Mouse (Mus musculus): Measurements from ENCODE around the gene Cdk19.

The Cdk19 gene

DNA sequence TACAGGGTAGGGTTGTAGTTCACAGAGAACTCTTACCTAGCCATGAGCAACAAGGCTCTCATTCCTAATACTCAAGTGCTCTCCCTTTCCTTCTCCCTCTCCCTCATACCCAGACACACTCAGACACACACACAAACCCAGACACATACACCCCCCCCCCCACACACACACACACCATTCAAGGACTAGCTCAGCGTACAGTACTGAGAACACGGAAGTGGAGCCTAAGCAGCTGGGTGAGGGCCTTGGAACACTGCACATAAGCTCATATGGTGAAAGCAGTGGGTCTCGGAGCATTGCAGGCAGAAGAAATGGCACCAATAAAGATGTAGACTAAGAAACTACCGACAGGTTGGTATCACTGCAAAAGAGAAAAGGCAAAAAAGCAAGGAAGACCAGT is 105.2 kb downstream of the Cdk19 start:
- no peak for DNase-seq

DNA sequence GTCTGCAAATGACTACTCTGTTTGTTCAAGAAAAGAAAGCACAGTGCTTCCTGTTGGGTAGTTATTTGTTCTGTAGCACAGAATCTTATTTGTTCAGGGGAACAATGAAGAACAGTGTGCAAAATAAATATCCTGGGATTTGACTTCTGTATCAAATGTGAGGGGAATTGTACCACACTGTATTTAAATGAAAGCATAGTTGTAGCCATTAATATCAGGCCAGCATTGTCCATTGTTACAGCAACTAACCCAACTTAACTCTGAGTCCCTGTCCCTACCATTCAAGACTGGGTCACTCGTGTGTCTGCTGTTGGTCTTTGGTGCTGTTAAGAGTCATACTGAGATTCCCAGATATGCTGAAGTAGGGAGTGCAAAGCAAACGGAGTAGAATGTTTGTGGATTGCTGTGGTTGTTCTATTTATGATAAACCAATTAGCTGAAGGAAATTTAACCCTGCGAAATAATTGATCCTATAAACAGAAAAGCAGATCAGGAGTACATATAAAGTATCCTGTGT is 106.8 kb downstream of the Cdk19 start:
- DNase-seq, result no peak

DNA sequence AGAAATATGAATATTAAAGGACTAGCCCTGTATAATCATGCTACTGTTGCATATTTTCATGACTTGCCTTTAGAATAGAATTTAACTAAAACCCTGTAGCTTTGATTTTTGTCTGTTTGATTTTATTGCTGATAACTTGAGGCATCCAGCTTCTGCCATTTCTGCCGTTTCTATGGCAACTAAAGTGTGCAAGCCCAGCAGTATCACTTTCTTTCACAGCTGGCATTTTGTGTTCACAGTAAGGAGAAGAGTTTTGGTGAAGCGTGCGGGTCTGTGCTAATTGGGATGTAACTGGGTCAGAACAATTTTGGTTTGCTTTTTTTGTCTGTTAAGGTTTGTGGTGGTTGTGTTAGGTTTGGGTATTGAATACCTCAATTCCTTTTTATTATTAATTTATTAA is 107.3 kb downstream of the Cdk19 start:
- no peak for DNase-seq

DNA sequence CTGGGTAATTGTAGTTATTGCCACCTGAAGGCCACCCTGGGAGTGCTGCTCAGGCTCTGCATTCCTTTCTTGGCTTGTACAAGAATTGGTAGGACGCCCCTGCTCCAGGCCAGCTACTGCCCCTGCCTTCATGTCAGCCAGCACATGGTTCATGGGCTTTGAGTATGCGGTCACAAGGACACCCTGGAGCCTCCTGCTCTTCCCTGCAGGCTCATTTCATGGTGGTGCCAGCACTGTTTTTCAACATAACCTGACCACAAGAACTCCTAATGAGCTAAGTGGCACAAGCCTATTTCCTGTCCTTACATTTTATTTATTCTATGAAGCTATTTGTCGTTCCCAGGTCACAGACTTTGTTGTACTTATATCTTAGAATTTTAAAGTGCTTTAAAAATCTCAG is 107.9 kb downstream of the Cdk19 start:
- DNase-seq, result no peak

DNA sequence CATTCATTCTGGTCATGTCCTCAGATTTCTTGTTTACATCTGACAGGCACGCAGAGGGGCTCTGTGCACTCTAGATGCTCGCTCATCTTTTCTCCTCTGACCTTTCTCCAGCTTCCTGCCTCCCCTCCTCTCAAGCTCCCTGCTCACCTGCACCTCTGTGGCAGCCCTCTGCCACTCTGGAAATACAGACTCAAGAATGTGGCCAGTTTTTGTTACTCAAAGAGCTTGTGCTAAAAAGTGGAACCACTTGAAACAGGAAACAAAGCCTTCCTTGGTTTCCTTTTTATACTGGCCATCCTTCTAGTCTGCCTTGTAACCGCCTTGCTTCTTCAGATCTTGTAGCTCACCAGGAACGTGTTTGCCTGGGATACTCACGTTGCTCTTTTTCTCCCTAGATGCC is 108.6 kb downstream of the Cdk19 start:
- DNase-seq, result peak in 1 of 2 experiments; percentile 14

DNA sequence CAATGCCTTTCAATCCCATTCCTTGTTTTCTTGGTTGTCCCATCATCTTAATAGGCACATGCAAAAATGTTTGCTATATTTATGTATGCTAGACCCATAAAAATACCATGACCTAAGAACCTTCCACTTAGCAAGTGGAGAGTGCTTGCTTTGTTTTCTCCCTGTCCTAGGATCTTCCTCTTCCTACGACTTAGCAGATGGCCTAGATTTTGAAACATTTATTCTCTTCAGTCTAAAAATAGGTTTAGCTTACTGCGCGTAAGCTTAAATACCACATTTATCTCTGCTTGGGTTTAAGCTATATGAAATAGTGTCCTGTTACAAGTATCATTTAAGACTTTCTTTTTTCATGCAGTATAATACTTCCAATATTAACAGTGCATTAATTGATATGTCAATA is 109.1 kb downstream of the Cdk19 start:
- no peak for DNase-seq

DNA sequence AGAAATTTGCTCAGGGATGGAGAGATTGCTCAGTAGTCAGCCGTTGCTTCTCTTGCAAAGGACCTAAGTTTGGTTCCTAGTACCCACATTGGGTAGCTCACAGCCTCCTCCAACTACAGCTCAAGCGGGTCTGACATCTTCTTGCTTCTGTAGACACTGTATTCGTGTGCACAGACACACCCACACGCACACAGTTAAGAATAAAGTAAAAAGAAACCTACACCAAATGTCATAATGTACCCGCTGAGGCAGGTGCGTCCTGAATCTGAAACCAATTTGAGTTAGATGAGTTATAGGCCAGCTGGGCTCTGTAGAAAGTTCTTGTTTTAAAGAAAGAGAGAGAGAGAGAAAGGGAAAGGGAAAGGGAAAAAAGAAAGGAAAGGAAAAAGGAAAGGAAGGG is 110.2 kb downstream of the Cdk19 start:
- DNase-seq, result no peak

DNA sequence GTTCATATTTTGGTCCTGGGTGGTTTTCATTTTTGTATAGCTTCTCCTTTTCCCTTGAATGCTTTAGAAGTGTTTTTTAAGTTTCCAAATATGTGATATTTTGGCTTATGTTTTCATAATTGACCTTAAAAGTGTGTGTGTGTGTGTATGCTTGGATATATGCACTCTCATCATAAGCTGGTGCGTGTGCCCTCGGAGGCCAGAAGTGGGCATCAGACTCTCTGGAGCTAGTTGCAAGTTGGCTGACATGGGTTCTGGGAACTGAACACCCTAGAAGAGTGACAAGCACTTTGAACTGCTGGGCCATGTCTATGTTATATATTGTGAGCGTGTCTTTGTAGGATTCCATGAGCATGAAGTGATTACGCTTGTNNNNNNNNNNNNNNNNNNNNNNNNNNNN is 110.8 kb downstream of the Cdk19 start:
- no peak for DNase-seq

DNA sequence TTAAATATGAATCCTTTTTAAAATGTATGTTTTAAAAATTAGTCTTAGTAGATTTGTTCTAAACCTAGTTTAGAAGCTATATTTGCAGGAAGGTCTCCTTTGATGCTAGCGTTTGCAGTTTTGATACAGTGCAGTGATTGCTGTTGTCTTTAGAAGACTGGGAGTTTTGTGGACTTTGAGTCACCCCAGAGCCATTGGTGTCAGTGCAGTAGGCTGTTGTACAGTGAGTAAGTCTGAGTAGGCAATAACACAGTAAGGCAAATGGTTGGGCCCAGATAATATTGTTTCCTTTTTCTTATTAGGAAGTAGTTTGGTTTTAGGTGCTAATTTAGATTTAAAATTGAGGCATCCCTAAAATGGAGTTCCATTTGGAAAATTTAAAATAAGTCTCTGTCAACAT is 117.8 kb downstream of the Cdk19 start:
- no peak for DNase-seq

DNA sequence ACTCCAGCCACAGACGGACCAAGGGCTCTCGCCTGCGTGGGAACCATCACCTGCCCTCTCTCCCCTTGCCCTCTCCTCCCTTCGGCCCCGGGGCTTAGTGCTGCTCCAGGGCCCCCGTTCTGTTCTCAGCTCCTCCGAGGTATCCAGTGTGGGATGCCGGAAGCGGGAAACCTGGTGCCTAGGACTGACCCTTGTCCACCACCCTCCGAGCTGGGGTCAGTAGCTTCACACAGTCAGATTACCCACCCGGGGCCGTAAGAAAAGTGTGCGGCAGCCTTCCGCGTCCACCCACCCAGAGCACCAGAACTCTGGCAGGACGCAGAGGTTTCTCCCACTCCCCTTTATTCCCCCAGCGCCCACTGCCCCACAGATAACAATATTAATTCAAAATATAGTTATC is 119.8 kb downstream of the Cdk19 start:
- DNase-seq, result no peak

DNA sequence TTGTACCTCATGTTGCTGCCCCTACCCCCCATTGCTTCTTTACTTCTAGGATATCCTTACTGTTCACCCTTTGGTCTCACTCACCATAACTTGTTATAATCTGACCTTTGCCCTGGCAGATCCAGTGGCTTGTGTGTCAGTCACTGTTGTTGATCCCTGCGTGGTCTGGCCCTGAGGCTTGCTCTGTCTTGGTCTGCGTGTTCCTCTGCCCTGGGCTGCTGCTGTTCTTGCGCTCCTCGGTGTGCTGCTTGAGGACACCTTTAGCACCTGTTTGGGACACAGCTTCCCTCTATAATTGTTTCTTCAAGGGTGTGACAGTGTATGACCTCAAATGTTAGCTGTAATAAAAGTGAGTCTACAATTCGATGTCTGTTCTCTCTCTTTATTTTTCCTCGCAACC is 122.0 kb downstream of the Cdk19 start:
- no peak for DNase-seq

DNA sequence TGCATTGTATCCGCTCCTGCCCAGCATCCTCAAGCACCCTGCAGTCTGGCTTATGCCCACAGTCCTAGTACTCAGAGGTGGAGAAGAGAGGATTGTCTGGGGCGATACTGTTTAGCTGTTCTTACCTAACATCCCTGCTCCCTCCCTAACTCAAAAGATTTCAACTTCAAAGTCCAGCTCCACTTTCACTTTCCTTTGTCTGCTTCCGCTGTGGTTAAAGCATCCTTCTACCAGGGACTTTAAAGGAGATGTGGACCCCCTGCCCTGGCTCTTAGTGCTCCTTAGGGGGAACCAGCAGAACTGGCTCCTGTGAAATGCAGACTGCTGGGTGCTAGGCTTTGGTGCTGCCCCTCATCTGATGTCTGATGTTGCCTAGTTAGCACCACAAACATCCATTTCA is 122.9 kb downstream of the Cdk19 start:
- peak; percentile 31 to 42 for DNase-seq

DNA sequence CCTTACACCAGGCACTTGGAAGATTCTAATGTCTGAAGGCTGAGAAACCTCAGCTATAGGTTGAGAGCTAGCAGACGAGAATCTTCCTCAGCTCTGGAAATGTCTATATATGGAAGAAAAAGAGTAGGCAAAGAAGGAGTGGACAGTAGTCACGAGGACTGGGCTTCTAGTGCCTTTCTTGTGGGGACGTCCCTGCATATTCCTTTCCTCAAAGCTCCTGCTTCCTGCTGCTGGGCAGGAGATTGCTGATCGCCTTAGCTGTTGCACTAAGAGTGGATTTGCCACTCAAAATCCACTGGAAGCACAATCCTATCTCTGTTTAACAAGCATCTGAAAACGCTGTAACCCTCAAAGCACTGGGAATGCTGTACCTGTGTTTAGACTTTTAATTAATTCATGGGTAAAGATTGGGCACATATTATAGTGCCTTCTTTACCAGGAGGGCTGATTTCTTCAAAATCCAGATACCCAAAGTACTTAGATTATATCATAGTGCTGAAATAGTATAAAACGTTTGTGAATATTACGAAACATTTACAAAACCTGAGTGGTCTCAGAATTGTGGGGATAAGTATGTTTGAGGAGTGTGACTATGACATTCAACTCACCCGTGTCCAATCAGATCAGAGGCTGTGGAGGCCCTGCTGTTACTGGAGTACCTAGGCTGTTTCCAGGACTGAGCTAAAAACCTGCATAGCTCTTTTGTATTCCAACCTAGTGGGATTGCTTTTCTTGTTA is 128.0 kb downstream of the Cdk19 start:
- DNase-seq, result no peak

DNA sequence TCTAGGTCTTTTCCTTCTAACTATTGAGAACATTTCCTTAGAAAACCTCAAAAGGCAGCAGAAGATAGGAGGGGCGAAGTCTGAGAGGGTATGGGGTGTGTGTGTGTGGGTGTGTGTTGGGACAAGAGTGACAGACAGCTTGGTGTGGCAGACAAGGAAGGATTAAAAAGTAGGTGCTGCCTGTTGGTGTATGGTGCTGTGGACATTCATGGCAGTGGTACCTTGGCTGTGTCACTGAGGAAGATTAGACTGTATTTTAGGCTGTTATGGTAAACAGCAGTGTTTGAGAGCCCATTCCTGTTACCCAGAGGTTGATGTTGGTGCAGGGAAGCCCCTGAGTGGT is 128.5 kb downstream of the Cdk19 start:
- no peak for DNase-seq

DNA sequence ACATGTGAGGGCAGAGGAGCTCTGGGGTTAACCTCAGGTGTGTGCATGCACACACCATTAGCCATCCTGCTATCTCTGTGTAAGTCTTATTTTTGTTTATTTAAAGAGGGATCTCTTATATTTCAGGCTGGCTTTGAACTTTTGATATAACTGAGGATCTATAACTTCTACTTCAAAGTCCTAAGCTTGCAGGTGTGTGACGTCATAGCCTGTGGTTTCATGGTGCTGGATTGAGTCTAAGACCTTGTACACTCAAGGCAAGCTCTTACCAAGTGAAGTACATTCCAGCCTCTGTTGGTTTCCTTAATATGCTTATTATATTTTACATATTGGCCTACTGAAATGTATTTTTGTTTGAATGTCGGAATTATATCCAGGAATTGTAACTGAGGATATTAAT is 129.8 kb downstream of the Cdk19 start:
- no peak for DNase-seq

DNA sequence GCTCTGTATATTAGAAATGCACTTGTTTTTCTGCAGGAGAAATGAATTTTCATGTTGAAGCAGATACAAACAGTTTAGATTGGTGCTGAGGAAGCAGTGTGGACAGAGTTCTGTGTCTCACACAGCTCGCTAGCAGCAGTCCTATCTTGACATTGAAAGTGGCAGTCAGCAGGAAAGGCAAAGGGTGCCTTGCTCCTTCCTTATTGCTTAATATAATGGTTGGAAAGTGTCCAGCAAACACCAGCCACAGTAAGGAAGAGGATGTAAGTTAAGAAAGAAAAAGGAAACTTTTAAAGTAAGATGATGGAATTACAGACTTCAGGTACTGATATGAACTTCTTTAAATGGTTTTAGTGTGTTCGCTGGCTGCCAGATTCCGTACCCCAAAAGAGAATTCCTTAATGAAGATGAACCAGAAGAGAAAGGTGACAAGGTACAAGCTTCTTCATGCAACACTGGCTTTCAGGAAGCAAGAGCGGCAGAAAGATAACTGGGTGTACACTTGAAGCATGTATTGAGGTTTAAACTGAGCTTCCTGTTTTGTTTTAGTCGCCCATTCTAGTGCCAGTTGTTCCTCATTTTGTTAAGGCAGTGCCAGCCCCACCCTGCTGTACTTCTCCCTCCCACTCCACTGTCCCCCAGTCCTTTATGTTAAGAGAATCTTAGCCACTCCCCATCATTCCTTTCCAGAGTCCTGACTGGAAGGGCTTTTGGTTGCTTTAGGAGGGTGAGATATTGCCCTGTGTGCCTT is 137.3 kb downstream of the Cdk19 start:
- DNase-seq, result peak; percentile 70 to 77

DNA sequence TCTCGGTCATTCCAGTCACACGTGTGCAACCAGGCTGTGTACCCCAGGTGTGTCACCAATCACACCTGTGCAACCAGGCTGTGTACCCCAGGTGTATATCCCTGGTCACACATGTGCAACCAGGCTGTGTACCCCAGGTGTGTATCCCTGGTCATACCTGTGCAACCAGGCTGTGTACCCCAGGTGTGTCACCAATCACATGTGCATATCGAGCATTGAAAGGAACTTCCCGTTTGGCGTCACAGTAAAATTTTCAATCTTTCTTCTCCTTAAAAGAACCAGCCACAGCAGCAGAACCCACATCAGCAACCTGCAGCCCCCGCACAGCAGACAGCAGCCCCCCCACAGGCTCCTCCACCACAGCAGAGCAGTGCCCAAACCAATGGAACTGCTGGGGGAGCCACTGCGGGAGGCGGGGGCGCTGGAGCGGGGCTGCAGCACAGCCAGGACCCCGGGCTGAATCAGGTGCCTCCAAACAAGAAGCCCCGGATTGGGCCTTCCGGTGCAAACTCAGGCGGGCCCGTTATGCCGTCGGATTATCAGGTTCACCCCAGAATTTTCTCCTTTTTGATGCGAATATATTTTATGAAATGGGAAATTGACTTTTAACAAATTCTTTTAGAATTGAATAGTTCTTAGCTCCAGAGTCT is 138.2 kb downstream of the Cdk19 start:
- DNase-seq, result peak; percentile 58 to 69

DNA sequence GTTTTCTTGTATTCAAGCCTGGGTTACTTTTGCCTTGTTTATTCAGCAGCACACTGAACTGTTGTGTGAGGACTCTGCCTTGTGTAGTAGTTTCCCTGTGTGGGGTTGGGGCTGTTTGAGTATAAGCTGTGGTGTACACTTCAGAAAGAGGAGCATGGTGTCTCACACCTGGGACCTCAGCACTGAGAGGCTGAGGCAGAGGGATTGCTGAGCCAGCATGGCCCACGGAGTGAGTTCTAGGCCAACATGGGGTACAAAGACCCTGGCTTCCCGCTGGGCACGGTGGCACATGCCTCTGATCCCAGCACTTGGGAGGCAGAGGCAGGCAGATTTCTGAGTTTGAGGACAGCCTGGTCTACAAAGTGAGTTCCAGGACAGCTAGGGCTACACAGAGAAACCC is 139.3 kb downstream of the Cdk19 start:
- no peak for DNase-seq

DNA sequence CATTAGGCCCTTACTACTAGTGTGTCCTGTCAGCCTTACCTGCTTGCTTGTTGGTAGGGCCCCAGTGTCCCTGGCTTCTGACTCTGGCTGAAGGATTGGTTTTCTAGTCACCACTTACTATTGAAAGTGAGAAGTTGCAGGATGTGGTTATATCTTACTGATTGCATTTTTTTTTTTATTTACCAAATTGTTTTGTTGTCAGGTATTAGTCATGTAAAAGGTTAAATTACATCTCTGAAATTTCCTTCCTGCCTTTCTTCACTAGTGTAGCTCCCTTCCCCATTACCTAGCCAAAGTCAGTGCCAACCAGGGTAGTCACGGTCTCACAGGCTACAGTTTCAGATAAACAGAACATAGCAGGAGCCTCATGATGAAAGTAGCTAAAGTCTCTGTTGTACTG is 139.9 kb downstream of the Cdk19 start:
- DNase-seq, result peak in 1 of 2 experiments; percentile 29

DNA sequence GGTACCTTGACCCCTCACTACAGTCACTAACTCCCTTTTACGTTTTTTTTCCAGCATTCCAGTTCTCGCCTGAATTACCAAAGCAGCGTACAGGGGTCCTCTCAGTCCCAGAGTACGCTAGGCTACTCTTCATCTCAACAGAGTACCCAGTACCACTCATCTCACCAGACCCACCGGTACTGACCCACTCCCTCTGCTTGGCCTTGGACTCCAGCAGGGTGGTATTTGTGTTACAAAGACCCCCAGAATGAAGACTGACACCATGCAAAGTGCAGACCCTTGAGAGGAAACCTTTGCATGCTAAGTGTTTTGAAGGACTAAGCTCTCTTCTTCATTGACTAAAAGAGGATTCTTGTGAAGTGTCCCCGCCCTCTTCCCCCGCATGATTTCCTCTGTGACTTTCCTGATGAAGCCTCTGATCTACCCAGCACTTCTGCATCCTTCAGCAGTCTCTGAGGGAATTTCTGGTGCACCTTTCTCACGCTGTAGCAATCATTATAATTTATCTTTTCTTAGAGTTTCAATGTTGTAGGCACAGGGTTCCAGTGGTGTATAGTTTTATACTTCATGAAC is 140.3 kb downstream of the Cdk19 start:
- peak; percentile 42 to 55 for DNase-seq

DNA sequence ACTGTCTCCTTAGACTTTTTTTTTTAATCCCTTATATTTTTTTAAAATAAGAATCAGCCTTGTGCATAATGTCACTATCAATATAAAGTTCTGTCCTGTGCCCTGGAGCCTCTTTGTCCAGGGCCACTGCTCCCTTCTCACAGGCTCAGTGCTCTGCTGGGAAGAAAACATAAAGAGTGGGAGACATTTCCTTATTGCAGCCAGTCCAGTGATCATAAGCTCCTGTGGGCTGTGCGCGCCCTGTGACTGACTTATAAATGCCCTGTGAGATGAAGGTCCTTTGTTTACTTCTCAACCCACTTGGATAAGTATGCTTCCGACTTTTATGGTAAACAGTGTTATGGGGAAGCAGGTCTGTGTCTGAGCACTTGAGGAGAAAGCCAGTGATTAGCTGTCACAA is 142.2 kb downstream of the Cdk19 start:
- DNase-seq, result no peak

DNA sequence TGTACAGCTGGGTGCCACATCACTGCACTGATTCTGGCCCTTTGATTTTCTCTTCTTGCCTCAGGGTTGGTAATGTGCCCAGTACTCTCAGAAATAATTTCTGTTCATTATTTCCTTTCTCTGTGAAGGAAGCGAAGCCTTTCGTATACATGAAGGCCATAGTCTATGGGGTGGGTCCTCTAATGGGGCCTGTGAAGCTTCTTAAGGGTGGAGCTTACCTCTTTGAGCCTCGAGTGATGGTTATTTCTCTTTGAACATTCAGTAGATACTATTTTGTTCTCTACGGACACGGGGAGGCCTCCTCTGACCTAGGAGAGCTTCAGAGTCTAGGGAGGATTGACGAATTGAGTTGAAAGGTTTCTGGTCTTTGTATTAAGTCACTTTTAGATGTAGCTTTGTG is 142.9 kb downstream of the Cdk19 start:
- DNase-seq, result no peak

DNA sequence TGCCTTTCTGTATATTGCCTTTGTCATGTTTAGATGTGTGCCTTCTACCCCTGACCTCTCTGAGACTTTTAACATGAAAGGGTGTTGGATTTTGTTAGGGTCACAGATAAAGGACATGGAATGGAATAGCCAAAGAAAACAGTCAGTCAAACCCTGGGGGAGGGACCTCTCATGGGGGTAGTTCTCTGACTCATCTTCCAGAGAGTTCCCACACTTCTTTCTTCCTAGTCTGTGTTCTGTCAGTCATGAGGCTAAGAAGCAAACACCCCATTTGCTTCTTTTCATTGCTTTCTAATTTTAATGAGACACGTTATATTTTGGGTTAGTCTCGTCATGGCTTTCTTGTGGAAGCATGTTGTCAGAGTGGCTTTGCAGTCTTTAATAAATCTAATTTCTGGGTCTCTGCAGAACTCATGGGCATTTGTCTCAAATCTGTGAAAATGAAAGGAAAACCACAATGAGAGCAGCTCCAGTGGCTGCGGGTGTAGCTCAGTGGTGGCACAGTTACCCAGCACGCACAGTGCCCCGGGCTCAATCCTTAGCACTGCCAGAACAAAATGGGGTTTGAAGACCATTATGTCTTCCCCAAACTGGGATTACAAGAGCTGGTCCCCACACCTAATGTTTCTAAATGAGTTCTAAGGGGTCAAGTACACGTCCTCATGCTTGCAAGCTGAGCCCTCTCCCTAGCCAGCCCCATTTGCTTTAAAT is 149.9 kb downstream of the Cdk19 start:
- DNase-seq, result peak; percentile 23 to 25

Data from B cell, adult 2 months (primary cell).